Mouse (Mus musculus) gastrocnemius, postnatal 25 days (tissue): ENCODE results near the gene Acbd6. TPM values are rescaled to one million over a fixed set of nuclear protein-coding genes. Genes with fewer than 3 reads are reported as not detected.

ENCODE experiments used
- DNase-seq: peaks from one replicate; pipeline ENCODE4 v3.0.0; 2022
- total RNA-seq, 2 experiments: library from RNA; stranded (reverse); gene quantifications; 1 replicate in 1 of 2; 2 replicates in 1 of 2; pipeline ENCODE4 v1.2.3; 2021

Gene Acbd6
- total RNA-seq, 2 experiments from 2014 or later, result 49.5 to 55.4 TPM

DNA sequence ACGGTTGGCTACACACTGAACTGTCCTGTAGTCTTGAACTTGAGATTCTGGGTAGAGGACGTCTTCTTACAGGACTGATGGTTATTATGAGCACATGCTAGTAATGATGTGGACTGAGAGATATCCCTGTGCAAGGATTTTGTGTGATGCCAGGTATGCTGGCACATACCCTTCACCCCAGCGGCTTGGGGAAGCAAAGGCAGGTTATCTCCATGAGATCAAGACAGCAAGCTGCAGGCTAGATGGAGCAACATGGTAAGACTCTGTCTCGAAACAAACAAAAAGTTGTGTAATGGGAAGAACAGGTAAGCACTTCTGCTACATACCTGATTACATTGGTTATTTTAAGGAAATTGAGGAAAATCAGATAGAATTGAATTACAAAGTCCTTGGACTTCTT, 2.1 kb downstream of the Acbd6 start:
- no peak for DNase-seq

GRCm38 (mm10) chr1:155560678-155561077, 2.8 kb downstream of the Acbd6 start:
- DNase-seq, result no peak

GRCm38 (mm10) chr1:155562206-155562605, 4.3 kb downstream of the Acbd6 start:
- DNase-seq, result no peak

GRCm38 (mm10) chr1:155564741-155565140, 6.8 kb downstream of the Acbd6 start:
- no peak for DNase-seq

- DNase-seq, result no peak
Observed at GRCm38 (mm10) chr1:155568133-155568532, 10.2 kb downstream of the Acbd6 start.

- DNase-seq, result no peak
Observed at GRCm38 (mm10) chr1:155569340-155569739, 11.4 kb downstream of the Acbd6 start.

- DNase-seq, result no peak
Observed at GRCm38 (mm10) chr1:155574966-155575673, 17.2 kb downstream of the Acbd6 start.

GRCm38 (mm10) chr1:155576432-155576831, 18.5 kb downstream of the Acbd6 start:
- no peak for DNase-seq

DNA sequence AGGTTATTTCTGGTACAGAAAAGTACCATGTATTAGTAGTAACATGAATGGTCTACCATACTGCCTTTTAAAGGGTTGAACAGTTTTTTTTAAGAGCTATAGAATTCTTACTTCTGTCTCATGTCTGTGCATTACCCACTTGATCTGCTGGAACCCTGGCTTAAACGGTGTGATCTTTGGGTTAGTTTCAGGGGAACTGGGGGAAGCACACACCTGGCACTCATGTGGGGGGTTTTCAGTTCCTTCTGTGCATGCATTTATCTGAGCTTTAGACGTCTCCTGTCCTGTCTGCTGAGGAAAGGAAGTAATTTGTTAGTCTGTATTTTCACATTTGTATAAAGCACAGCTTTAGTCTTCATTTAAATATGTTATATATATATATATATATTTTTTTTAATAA, 19.4 kb downstream of the Acbd6 start:
- DNase-seq, result no peak

DNA sequence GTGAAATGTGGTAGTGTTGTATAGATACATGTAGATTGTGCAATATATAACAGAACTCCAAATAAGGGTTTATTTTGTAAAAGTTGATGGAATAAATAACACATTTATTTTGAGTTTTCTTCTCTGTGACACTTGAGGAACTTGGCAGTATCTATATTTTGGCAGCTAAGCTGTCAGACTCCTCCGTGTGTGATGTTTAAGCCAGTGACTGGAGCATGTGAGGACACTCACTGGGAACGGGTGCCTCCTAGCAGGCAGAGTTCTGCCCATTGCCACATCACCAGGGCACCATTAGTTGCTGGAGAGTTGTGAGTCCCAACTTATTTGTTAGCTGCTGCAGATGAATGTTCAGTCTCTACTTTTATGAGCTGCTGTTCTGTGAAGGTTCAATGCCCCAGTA, 30.0 kb downstream of the Acbd6 start:
- no peak for DNase-seq

DNA sequence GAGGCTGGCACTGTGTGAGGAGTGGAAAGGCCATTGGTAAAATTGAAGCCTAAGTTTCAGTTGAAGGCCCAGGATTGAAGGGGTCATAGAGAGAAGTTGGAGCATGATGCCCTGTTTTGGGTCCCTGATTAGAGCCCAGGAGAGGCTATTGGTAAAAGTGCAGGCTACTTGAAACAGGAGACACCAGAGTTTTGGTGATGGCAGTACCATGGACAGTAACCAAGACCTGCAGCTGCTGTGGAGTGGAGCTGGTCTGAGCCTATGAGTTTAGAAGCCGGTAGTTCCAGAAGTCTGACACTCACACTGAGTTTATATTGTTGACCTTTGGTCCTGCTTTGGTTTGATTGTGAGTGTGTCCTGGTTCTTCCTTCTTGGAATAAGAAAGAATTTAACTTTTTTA, 36.2 kb downstream of the Acbd6 start:
- DNase-seq, result no peak

- DNase-seq, result no peak
Observed at GRCm38 (mm10) chr1:155596576-155596975, 38.7 kb downstream of the Acbd6 start.

- DNase-seq, result no peak
Observed at GRCm38 (mm10) chr1:155604706-155605105, 46.8 kb downstream of the Acbd6 start.

GRCm38 (mm10) chr1:155605391-155606155, 47.7 kb downstream of the Acbd6 start:
- no peak for DNase-seq

GRCm38 (mm10) chr1:155606156-155606531, 48.2 kb downstream of the Acbd6 start:
- no peak for DNase-seq

- DNase-seq, result no peak
Observed at GRCm38 (mm10) chr1:155608524-155608923, 50.6 kb downstream of the Acbd6 start.

DNA sequence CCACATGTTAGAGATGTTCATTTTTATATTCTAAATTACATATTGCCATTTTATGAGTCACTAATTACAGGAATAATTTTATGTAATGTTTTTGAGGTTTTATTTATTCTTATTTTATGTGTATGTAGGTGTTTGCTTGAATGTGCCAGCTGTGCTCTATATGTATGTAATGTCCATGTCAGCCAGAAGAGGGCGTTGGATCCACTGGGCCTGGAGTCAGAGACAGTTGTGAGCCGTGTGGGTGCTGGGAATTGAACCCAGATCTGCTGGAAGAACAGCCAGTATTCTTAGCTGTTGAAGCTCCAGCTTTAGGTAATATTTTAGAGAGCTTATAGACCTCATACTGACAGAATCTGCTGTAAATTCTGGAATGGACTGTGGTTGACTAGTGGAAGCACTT, 56.5 kb downstream of the Acbd6 start:
- no peak for DNase-seq

DNA sequence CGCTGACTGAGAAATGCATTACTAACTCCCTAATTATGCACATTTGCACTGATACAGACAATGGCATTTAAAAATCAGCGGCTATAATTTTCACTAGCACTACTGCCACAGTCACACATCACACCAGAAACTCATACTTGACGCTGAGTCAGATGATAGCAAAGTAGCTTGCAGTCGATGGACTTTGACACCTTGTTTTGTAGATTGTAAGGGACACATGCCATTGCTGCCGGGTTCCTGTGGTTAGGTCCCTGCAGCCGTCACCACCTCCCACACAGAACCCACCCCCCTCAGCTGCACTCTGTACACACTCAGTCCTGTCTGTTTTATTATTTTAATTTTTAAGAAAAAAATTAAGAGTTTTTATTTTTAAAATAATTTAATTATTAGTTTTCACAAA, 63.2 kb downstream of the Acbd6 start:
- no peak for DNase-seq

GRCm38 (mm10) chr1:155623192-155623591, 65.3 kb downstream of the Acbd6 start:
- DNase-seq, result no peak

DNA sequence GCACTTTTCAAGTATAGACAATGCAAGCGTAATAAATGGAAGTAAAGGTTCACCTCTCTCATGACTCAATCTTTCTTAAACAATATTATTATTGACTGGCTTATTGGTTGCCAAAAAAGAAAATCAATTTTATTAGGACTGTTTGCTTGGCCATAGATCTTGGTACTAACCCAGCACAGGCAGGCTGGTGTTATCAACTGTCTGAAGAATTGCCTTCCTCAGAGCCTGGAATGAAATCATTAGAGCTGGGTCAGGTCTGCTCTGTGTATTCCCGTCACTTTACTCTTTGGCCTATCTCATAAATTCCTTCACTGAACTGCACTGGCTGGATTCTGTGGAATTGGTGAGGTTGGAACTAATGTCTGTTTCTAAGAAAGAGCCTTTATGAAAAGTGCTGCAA, 69.8 kb downstream of the Acbd6 start:
- no peak for DNase-seq

DNA sequence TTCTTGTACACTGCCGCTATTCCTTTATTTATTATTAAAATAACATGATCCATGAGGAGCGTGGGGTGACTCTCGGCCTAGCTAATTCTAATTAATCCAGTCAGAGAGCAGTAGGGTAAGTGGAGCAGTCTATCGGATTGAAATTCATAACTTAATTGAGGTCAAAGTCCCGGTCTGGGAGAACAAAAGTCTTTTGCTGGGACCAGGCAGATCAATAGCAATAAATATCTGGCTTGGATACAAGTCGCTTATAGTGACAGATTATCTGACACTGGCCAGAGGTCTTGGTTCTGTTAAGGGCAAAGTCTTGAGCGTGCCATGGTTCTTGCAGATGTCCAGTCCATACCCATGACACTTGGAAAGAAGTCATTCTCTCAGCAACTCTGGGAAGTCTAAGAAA, 78.7 kb downstream of the Acbd6 start:
- no peak for DNase-seq

GRCm38 (mm10) chr1:155645816-155646215, 87.9 kb downstream of the Acbd6 start:
- no peak for DNase-seq

GRCm38 (mm10) chr1:155646345-155647307, 88.7 kb downstream of the Acbd6 start:
- DNase-seq, result no peak
